Mouse (Mus musculus) gastrocnemius, adult 2 months (tissue): Measurements from ENCODE around the gene Ubl7. TPM values are rescaled to one million over a fixed set of nuclear protein-coding genes. Genes with fewer than 3 reads are reported as not detected.
A peak's percentile ranks its signal among the peaks of the same experiment; 100 is the strongest.

ENCODE experiments used
- DNase-seq: peaks from one replicate; pipeline ENCODE4 v3.0.0; 2022
- H3K27ac ChIP-seq: fragments of 200-600 bp; 2 replicates; pipeline ENCODE4 v1.8.1; 2022; ENCODE audit warnings: mild to moderate bottlenecking
- H3K4me3 ChIP-seq: fragments of 200-600 bp; 2 replicates; pipeline ENCODE4 v1.8.1; 2022; ENCODE audit warnings: mild to moderate bottlenecking, moderate library complexity
- CTCF ChIP-seq: fragments of 200-600 bp; IDR thresholded peaks from 2 replicates; pipeline ENCODE4 v1.8.1; 2022; ENCODE audit warnings: antibody characterized with exemption, mild to moderate bottlenecking, moderate library complexity
- intact Hi-C: fragments of 180-260 bp; cut with DNase I; formaldehyde crosslinking; loops from one replicate; pipeline ENCODE4 v1.15.1; 2025
- total RNA-seq, 2 experiments: library from RNA; stranded (reverse); gene quantifications; 2 replicates each; pipeline ENCODE4 v1.2.3; 2021

Ubl7 gene
- total RNA-seq, 2 experiments from 2014 or later: 81.3 to 82.1 TPM

DNA sequence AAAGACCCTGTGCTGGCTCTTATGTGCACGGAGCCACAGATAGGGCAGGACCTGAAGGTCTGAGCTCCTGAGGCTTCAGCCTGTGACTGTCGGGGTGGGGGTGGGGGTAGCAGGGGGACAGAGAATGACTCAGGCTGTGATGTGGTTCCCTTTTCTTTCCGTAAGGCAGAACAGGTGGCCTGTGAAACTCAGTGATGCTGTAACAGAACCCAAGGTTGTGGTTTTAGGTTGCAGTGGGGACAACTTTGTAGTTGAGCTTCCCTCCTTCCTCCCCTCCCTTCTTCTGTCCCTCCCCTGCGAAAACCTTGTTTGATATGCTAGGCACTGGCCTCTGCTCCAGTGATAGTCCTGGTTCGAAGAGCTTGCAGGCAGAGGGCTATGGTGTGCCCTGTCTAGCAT is 46.1 kb downstream of the Ubl7 start:
- intact Hi-C loops: no loop called here
- no peak for DNase-seq
- H3K27ac ChIP-seq: peak overlapping the region; percentile 35; the same call in 1 of the 2 replicates
- no peak overlapping the region for H3K4me3 ChIP-seq
- TF ChIP-seq CTCF: no peak

DNA sequence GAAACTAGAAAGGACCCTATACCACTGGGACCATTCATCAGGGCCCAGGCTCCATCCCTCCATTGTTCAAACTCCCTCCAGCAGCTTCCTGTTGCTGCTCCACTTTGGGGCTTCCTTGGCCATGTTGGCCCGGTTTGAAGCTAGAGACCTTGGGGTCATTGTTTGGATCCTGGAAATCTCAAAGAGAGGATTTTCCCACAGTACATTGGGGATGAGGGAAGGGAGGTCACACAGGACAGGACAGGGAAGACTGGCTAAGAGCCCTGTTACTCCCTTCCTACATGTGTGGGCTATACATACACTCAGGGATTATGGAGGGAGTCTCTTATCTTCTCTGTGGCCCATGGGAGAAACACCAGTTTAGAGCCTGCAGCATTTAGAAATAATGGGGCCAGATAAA is 47.8 kb downstream of the Ubl7 start:
- TF ChIP-seq CTCF: no peak
- Histone ChIP-seq H3K4me3 (no peak overlapping the region), H3K27ac (peak overlapping the region; percentile 72; the same call in 1 of the 2 replicates)
- DNase-seq: no peak
- intact Hi-C loops: no loop called here

GRCm38 (mm10) chr9:57959399-57959798 is 48.6 kb downstream of the Ubl7 start:
- Histone ChIP-seq H3K4me3 (no peak overlapping the region), H3K27ac (peak overlapping the region; percentile 72)
- DNase-seq: no peak
- TF ChIP-seq CTCF: no peak
- intact Hi-C loops: no loop called here

- no peak for DNase-seq
- Histone ChIP-seq H3K27ac (peak overlapping the region; percentile 72), H3K4me3 (no peak overlapping the region)
- no peak for TF ChIP-seq CTCF
- intact Hi-C loops: no loop called here
Measured at GRCm38 (mm10) chr9:57959886-57960866, 49.4 kb downstream of the Ubl7 start.

GRCm38 (mm10) chr9:57961226-57961625 is 50.4 kb downstream of the Ubl7 start:
- DNase-seq: no peak
- peak overlapping the region; percentile 72 for H3K27ac ChIP-seq

GRCm38 (mm10) chr9:57961863-57962778 is 51.3 kb downstream of the Ubl7 start:
- peak overlapping the region; percentile 72 for H3K27ac ChIP-seq
- no peak for TF ChIP-seq CTCF
- intact Hi-C loops: no loop called here

More at GRCm38 (mm10) chr9:57961226-57961625, 50.4 kb downstream of the Ubl7 start:
- TF ChIP-seq CTCF: no peak
- H3K4me3 ChIP-seq: no peak overlapping the region
- intact Hi-C loops: no loop called here

DNA sequence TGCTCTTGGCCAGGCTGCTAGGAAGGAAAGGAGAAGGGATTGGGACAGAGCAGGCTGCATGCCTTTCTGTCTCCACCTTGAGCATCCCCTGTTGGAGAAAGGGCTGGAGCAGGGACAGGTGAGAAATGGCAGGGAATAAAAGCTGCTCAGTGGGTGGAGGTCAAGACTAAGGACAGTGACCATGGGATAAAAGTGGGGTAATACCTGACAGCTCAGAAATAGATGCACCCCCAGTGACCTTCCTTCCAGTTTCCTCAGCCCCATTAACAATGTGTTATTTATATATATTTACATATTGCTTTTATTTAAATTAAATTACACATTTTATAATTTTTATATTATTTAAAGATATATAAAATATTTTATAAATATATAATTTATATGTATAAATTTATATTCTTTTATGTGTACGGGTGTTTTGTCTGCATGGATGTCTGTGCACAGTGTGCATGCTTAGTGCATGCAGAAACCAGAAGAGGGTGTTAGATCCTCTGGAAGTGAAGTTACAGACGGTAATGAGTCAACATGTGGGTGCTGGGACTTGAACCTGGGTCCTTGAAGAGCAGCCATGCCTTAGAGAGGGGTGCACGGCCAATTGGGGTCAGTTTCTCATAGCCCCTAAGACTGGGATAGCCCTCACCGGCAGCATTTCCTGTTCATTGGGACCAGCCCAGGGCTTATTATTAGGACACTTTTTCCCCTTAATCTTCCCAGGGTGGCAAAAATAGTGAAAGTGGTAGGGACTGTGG is 52.6 kb downstream of the Ubl7 start:
- no peak for TF ChIP-seq CTCF
- Histone ChIP-seq H3K27ac (peak overlapping the region; percentile 84), H3K4me3 (no peak overlapping the region)
- intact Hi-C loops: no loop called here
- no peak for DNase-seq

More at GRCm38 (mm10) chr9:57961863-57962778, 51.3 kb downstream of the Ubl7 start:
- DNase-seq: no peak
- no peak overlapping the region for H3K4me3 ChIP-seq

DNA sequence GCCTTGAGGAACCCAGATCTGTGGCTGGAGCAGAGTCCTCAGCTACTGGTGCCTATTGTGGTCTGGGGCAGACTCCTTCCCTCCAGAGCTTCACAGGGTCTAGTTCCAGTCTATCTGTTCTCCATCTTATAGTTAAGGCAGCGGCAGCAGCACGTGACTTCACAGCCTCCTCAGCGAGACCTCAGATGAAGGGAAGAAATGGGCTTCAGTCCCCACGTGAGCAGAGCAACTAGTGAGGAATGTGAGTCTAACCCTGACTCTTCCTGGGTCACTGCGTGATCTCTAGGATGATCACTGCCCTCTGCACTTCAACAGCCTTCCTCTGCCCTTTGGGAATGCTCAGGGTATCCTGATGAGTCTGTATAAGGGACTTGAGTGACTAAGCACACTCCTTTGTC is 53.2 kb downstream of the Ubl7 start:
- TF ChIP-seq CTCF: no peak
- intact Hi-C loops: loop anchor here (2.0 kb wide), 1 partner anchor 23 kb away; the partner anchor contains the start of gene Sema7a
- H3K27ac ChIP-seq: peak overlapping the region; percentile 84
- DNase-seq: no peak
- no peak overlapping the region for H3K4me3 ChIP-seq

- no peak for DNase-seq
- intact Hi-C loops: loop anchor here (2.0 kb wide), 1 partner anchor 24 kb away; the partner anchor contains the start of gene Sema7a
- Histone ChIP-seq H3K27ac (peak overlapping the region; percentile 84), H3K4me3 (no peak overlapping the region)
- TF ChIP-seq CTCF: no peak
Measured at GRCm38 (mm10) chr9:57964528-57965250, 53.9 kb downstream of the Ubl7 start.

DNA sequence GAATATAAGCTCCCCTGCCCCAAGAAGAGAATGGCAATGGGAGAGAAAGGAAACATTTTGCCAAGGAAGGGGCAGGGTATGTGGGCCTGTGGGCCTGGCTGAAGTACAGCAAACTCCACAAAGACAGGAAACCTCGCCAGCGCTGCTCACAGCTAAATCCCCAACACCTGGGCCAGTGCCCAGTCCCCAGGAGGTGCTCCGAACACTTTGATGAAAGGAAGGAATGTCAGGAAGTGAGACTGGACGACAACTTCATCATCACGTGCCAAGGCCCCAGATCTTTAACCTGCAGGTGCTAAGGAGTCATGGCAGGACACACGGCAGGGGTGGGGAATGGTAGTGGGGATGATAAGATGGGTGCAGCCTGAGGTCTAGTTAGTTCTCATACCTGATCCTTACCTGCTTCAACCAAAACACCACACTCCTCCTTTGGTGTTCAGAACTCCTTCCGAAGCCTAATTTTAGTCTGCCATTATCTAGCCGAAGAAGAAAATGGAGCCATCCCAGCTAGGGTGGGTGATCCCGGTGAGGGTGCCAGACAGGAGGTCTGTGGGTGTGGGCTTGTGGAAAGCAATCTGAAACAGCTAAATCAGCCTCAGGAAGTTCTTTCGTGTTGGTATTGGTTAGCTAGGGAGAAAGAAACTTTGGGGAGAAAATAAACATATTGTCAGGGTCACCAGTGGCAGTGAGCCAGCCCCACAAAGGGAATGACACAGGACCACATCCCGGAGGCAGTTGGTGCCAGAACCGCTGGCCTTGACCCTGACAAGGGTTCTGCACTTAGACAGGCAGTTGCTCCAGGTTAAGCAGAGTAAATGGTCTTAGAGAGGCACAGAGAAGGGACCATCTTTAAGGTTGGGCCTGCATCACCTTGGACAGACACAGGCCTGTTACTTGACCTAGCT is 54.8 kb downstream of the Ubl7 start:
- intact Hi-C loops: loop anchor here (2.0 kb wide), 1 partner anchor 25 kb away; the partner anchor contains the start of gene Sema7a
- TF ChIP-seq CTCF: no peak
- H3K27ac ChIP-seq: peak overlapping the region; percentile 84
- H3K4me3 ChIP-seq: no peak overlapping the region
- peak; percentile 49 for DNase-seq
